15 mouse cellular contexts compared by ENCODE assay signal in genomic region chr5:116776450-116776849, GRCm38 (mm10).
DNase-seq lines count a peak whose midpoint lies in the region; ATAC-seq and TF ChIP-seq lines count a peak whose summit lies in the region.
"Had no signal": no experiment of that assay in that cellular context is flagged by ENCODE, and none has a peak within 500 bp of the region (broad histone marks: within the 10 kb centered on the region; RNA-seq: fewer than 3 reads in every experiment).

No protein-coding gene starts in this region.

- no peaks in the 10 kb centered on the region for H3K9me3 ChIP-seq in kidney, postnatal 0 days (replicated peaks; ENCODE audit: low read length)
- no peaks in the 10 kb centered on the region for H3K9me3 ChIP-seq in ES-Bruce4 (replicated peaks; ENCODE audit: control insufficient read depth, insufficient read depth, low read length, poor library complexity, severe bottlenecking)
- H3K9me3 ChIP-seq: heart, embryonic 10.5 days; kidney, embryonic 15.5 days; lung, embryonic 15.5 days; neural tube, embryonic 13.5 days had no signal

- H3K27me3 ChIP-seq in kidney, postnatal 0 days (ENCODE audit: insufficient read depth, low read length): no peaks in the 10 kb centered on the region
- H3K27me3 ChIP-seq in ES-Bruce4 (ENCODE audit: control insufficient read depth, insufficient read depth, low read length, poor library complexity, severe bottlenecking): no peaks in the 10 kb centered on the region
- H3K27me3 ChIP-seq: kidney, embryonic 15.5 days; lung, embryonic 15.5 days; neural tube, embryonic 13.5 days had no signal

- no peak overlapping the region for H3K9ac ChIP-seq in kidney, postnatal 0 days (ENCODE audit: low read depth, low read length)
- H3K9ac ChIP-seq in ES-Bruce4 (ENCODE audit: low read depth, poor library complexity, severe bottlenecking): no peak overlapping the region
- H3K9ac ChIP-seq: kidney, embryonic 15.5 days; lung, embryonic 15.5 days; neural tube, embryonic 13.5 days had no signal

- H3K36me3 ChIP-seq in kidney, postnatal 0 days (ENCODE audit: insufficient read depth, low read length): no peaks in the 10 kb centered on the region
- no peaks in the 10 kb centered on the region for H3K36me3 ChIP-seq in ES-Bruce4 (ENCODE audit: control insufficient read depth, insufficient read depth, low read length, poor library complexity, severe bottlenecking)
- H3K36me3 ChIP-seq: heart, embryonic 10.5 days; kidney, embryonic 15.5 days; lung, embryonic 15.5 days; neural tube, embryonic 13.5 days had no signal

- TF ChIP-seq POLR2A in ES-Bruce4 (IDR thresholded peaks at IDR 0.05; ENCODE audit: insufficient read depth, low read length): no peak

- TF ChIP-seq CTCF in kidney, postnatal 0 days (IDR thresholded peaks at IDR 0.05; ENCODE audit: low read depth): peak; percentile 40; the same call in 1 of the 2 replicates
- TF ChIP-seq CTCF in ES-Bruce4 (IDR thresholded peaks at IDR 0.05; ENCODE audit: low read depth, low read length): peak; percentile 36

- ATAC-seq in kidney, postnatal 0 days (replicated peaks; ENCODE audit: low FRiP score, low read depth): no peak
- no peak for ATAC-seq in megakaryocyte, adult 5-6 weeks (ENCODE audit: poor library complexity, severe bottlenecking)

- WGBS in kidney, postnatal 0 days: 39% methylated on average over 2 of the region's 2 CpGs

- no peak overlapping the region for H3K4me3 ChIP-seq in kidney, postnatal 0 days (replicated peaks; ENCODE audit: low read depth, low read length)
- no peak overlapping the region for H3K4me3 ChIP-seq in ES-Bruce4 (ENCODE audit: low read depth, low read length)
- H3K4me3 ChIP-seq: heart, embryonic 10.5 days; kidney, embryonic 15.5 days; lung, embryonic 15.5 days; neural tube, embryonic 13.5 days had no signal

- TF ChIP-seq EP300 in ES-Bruce4 (IDR thresholded peaks at IDR 0.05; ENCODE audit: insufficient read depth, low read depth, low read length): no peak

- no peaks in the 10 kb centered on the region for H3K4me1 ChIP-seq in kidney, postnatal 0 days (replicated peaks; ENCODE audit: insufficient read depth, low read length)
- no peaks in the 10 kb centered on the region for H3K4me1 ChIP-seq in ES-Bruce4 (ENCODE audit: control insufficient read depth, insufficient read depth, low read length)
- H3K4me1 ChIP-seq: heart, embryonic 10.5 days; kidney, embryonic 15.5 days; lung, embryonic 15.5 days; neural tube, embryonic 13.5 days had no signal

- H3K4me2 ChIP-seq in kidney, postnatal 0 days (ENCODE audit: low read length): no peak overlapping the region
- H3K4me2 ChIP-seq: kidney, embryonic 15.5 days; liver, embryonic 11.5 days; lung, embryonic 15.5 days; neural tube, embryonic 13.5 days had no signal

- peak; percentile 2 for DNase-seq in cerebellum, adult 9-10 months
- no peak for DNase-seq in cerebellum, postnatal 36 days
- no peak for DNase-seq in kidney, postnatal 0 days (ENCODE audit: low spot score)
- DNase-seq in kidney, adult 9 months: no peak
- DNase-seq in ZHBTc4 (ENCODE audit: low read depth, low spot score): peak; percentile 72
- DNase-seq in urinary bladder, postnatal 10 days (ENCODE audit: low spot score): no peak
- DNase-seq: gastrocnemius, postnatal 25 days; heart, postnatal 14 days had no signal

- no peak overlapping the region for H3K27ac ChIP-seq in kidney, postnatal 0 days
- H3K27ac ChIP-seq in ES-Bruce4 (ENCODE audit: insufficient read depth, low read length): no peak overlapping the region
- H3K27ac ChIP-seq: heart, embryonic 10.5 days; kidney, embryonic 15.5 days; lung, embryonic 15.5 days; neural tube, embryonic 13.5 days had no signal

Comparison
In these comparisons a context has a peak if more than half of its experiments do, and no peak if none do; other contexts are left out.
1. DNase-seq: peak in cerebellum, adult 9-10 months (single experiment) and ZHBTc4 (single experiment); none in cerebellum, postnatal 36 days (0 of 2), kidney, postnatal 0 days (single experiment), kidney, adult 9 months (single experiment) and urinary bladder, postnatal 10 days (single experiment).